Mouse (Mus musculus) erythroid progenitor cell, adult 5-6 weeks (primary cell): Measurements from ENCODE around the gene Zdhhc6. TPM values are rescaled to one million over a fixed set of nuclear protein-coding genes. Genes with fewer than 3 reads are reported as not detected.

Experiments
- ATAC-seq: replicated peaks from 2 replicates; pipeline ENCODE4 v1.8.0; 2016; ENCODE audit warnings: moderate number of reproducible peaks, mild to moderate bottlenecking, moderate TSS enrichment, inconsistent platforms; ENCODE audit not compliant: poor library complexity, low FRiP score, severe bottlenecking
- total RNA-seq, 2 experiments: library from RNA; stranded (forward) in 1 of 2; stranded (reverse) in 1 of 2; fragments of 150-400 nt in 1 of 2; fragments of 186-747, 209-891 nt in 1 of 2; gene quantifications; 2 replicates each; pipeline versions ENCODE4 v1.2.3 to v1.2.4; 2015 to 2017; ENCODE audit warnings: low replicate concordance in 2 of 2

Zdhhc6 gene
- total RNA-seq, 2 experiments from 2014 or later = 13.8 to 38.4 TPM

DNA sequence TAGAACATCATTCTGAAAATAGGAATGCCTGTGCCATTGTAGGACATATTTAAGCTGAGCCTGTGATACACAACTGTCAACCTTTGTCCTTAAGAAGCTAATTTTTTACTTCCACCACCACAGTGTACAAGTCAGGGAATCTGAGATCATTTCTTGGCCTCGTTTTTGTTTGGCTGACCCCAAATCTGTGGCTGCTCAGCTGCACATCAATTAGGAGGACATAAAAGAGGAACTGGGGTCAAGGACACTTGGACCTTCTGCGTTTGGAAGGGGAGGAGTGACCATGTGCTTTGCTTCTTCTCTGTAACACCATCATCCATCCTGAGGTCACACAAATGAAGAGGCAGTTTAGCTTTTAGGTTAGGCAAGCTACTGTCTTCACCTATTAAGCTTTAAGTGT lies 79.8 kb downstream of the Zdhhc6 start:
- no peak for ATAC-seq

- ATAC-seq = no peak
Observed at GRCm38 (mm10) chr19:55232136-55232535, 83.7 kb downstream of the Zdhhc6 start.

DNA sequence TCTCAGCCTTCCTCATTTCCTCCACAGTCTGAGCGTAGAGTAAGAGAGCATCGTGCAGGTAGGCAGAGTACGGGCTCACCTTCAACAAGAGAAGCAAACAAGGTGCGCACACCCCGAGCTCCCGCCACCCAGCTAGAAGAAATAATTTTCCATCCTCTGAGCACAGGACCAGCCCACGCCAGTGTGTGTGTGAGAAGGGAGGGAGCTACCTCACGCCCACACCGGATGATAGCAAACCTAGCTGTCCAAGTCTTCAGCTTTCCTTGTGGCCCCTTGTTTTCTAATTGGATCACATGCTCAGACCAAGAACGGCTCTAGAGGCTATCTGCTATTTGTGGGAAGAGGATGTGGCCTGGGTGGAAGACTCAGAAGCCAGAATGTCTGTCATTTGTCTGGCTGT lies 84.8 kb downstream of the Zdhhc6 start:
- ATAC-seq = no peak

GRCm38 (mm10) chr19:55227135-55227534 lies 88.7 kb downstream of the Zdhhc6 start:
- ATAC-seq = no peak; the same call in 1 of the 2 replicates

- no peak for ATAC-seq
Observed at GRCm38 (mm10) chr19:55226621-55227020, 89.2 kb downstream of the Zdhhc6 start.

DNA sequence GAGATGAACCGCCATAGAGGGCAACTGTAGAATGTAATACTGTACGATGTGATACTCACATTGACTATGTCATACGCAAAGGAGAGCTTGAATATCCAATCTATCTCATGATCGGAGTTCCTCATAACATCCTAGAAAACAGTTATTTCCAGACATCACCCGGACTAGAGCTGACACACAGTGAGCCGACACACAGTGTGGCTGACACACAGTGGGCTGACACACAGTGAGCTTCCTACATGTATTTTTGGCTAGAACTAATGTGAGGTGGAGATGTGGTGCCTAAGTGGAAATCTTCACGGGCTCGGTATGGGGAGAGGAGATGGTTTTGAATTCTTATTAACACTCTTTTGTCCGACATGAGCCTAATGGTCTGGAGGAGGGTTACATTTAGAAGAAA lies 93.6 kb downstream of the Zdhhc6 start:
- ATAC-seq = no peak

Other genes with a start within 250 kb of the Zdhhc6 start
- 2.1 and 4.0 TPM in 2 replicates for gene Gpam, start 188.8 kb downstream of the Zdhhc6 start, total RNA-seq (2015; ENCODE audit: low replicate concordance)
- 3.9 and 4.2 TPM in 2 replicates for gene Gpam, start 188.8 kb downstream of the Zdhhc6 start, total RNA-seq (2017; ENCODE audit: low replicate concordance)
- gene Tectb, start 135.3 kb downstream of the Zdhhc6 start, total RNA-seq (2015; ENCODE audit: low replicate concordance) = not detected in 2 replicates
- gene Tectb, start 135.3 kb downstream of the Zdhhc6 start, total RNA-seq (2017; ENCODE audit: low replicate concordance) = not detected in 2 replicates
- not detected in 2 replicates for gene Gucy2g, start 74.8 kb downstream of the Zdhhc6 start, total RNA-seq (2015; ENCODE audit: low replicate concordance)
- gene Gucy2g, start 74.8 kb downstream of the Zdhhc6 start, total RNA-seq (2017; ENCODE audit: low replicate concordance) = not detected in 2 replicates
- gene Acsl5, start 64.1 kb downstream of the Zdhhc6 start, total RNA-seq (2015; ENCODE audit: low replicate concordance) = 47.4 and 62.0 TPM in 2 replicates
- 29.8 and 68.9 TPM in 2 replicates for gene Acsl5, start 64.1 kb downstream of the Zdhhc6 start, total RNA-seq (2017; ENCODE audit: low replicate concordance)
- 22.0 and 40.7 TPM in 2 replicates for gene Vti1a, start 263 bp upstream of the Zdhhc6 start, total RNA-seq (2015; ENCODE audit: low replicate concordance)
- gene Vti1a, start 263 bp upstream of the Zdhhc6 start, total RNA-seq (2017; ENCODE audit: low replicate concordance) = 52.6 and 80.7 TPM in 2 replicates